Mouse (Mus musculus) midbrain, embryonic 10.5 days (tissue): ENCODE measurements around the gene Gabrg1. TPM values are rescaled to one million over a fixed set of nuclear protein-coding genes. Genes with fewer than 3 reads are reported as not detected.

Source experiments
- DNase-seq: peaks from one replicate; pipeline ENCODE4 v3.0.0-alpha.2; 2017; ENCODE audit warnings: low spot score
- H3K27ac ChIP-seq: fragments of 300-500 bp; sonication (generic); replicated peaks from 2 replicates; pipeline ENCODE4 v1.5.1; 2016; ENCODE audit warnings: mild to moderate bottlenecking
- H3K27me3 ChIP-seq: fragments of 300-500 bp; sonication (generic); 2 replicates; pipeline ENCODE4 v1.6.1; 2016; ENCODE audit warnings: low read depth, mild to moderate bottlenecking; ENCODE audit not compliant: poor library complexity, severe bottlenecking
- H3K36me3 ChIP-seq: fragments of 300-500 bp; sonication (generic); 2 replicates; pipeline ENCODE4 v1.6.1; 2016; ENCODE audit warnings: mild to moderate bottlenecking, moderate library complexity
- H3K4me1 ChIP-seq: fragments of 300-500 bp; sonication (generic); 2 replicates; pipeline ENCODE4 v1.6.1; 2016
- H3K4me3 ChIP-seq: fragments of 300-500 bp; sonication (generic); 2 replicates; pipeline ENCODE4 v1.5.1; 2016; ENCODE audit warnings: mild to moderate bottlenecking, moderate library complexity
- H3K9me3 ChIP-seq: fragments of 300-500 bp; sonication (generic); replicated peaks from 2 replicates; pipeline ENCODE4 v1.6.1; 2016; ENCODE audit warnings: mild to moderate bottlenecking
- WGBS: fragments of 180-500 bp; shearing (Covaris S2); methylation state at CpG from one replicate; pipeline ENCODE4 v1.1.7; 2016; 5-methylcytosine and 5-hydroxymethylcytosine counted together
- polyA plus RNA-seq: library from polyadenylated mRNA; unstranded; fragments of >200 nt; fragmentation: Nextera tagmentation; extraction: Ambion mirVana; gene quantifications from 2 replicates; pipeline ENCODE4 v1.2.1, GENCODE M21; 2016

Gene Gabrg1
- polyA plus RNA-seq: 0.97 and 1.2 TPM in 2 replicates

- no peaks in the 10 kb centered on the region for H3K9me3 ChIP-seq
- peak within 1 kb of the TSS; percentile 46 for H3K27ac ChIP-seq
- no peaks in the 10 kb centered on the region for H3K36me3 ChIP-seq
- peak within 1 kb of the TSS; percentile 59 for H3K4me3 ChIP-seq
- WGBS: 3% methylated on average over 19 of the region's 19 CpGs
- DNase-seq: peak; percentile 52
- H3K27me3 ChIP-seq: no peaks in the 10 kb centered on the region
- peaks cover 15% of the 10 kb centered on the region for H3K4me1 ChIP-seq
These were observed at the start of gene Gabrg1 for GRCm38 (mm10) chr5:70842192-70843095. Gene Gabrg1 (minus strand): TSS chr5:70842617.

DNA sequence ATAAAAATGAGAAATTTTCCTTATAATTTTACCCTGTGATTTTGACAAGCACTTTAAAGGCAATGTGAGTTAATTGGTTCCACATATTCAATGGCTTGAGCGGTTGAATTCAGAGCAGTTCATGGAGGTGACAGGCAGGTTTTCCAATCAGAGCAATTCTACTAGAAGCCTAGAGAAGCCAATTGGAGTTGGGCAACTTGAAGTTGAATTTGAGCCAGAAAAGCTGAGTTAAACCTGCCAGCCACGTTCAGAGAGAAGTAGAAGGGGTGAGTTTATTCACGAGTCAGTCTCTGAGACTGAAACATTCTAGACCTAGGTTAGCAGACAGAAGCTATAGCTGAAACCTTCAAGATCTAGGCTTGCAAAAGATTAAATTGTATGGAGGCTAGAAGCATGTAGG lies 41.6 kb upstream of the Gabrg1 start:
- no peaks in the 10 kb centered on the region for H3K27me3 ChIP-seq
- no peak overlapping the region for H3K27ac ChIP-seq
- no peak for DNase-seq
- WGBS: 83% methylated on average over 3 of the region's 3 CpGs
- H3K36me3 ChIP-seq: no peaks in the 10 kb centered on the region
- H3K4me1 ChIP-seq: no peaks in the 10 kb centered on the region
- H3K4me3 ChIP-seq: no peak overlapping the region
- no peaks in the 10 kb centered on the region for H3K9me3 ChIP-seq

DNA sequence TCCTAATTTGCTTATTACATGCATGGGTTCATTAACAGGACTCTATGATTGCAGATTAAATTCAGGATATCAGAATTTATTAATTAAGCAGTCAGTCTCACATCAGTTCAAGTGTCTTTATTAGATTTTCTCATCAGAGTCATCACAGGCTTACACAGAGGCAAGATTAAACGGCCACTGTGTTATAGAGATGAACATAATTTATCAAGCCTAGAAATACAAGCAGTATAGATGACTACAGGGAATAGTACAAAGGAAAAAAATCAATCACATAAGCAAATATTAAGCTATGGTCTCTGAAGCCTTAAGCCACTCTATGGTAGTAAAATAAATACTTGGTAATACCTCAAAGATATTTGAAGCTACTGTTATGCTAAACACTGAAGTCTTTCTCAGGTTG lies 27.7 kb upstream of the Gabrg1 start:
- no peaks in the 10 kb centered on the region for H3K36me3 ChIP-seq
- H3K4me3 ChIP-seq: no peak overlapping the region
- no peaks in the 10 kb centered on the region for H3K27me3 ChIP-seq
- H3K4me1 ChIP-seq: peaks cover 7% of the 10 kb centered on the region
- no peak overlapping the region for H3K27ac ChIP-seq
- H3K9me3 ChIP-seq: no peaks in the 10 kb centered on the region
- WGBS: 86% methylated on average over 1 of the region's 1 CpGs
- DNase-seq: no peak

DNA sequence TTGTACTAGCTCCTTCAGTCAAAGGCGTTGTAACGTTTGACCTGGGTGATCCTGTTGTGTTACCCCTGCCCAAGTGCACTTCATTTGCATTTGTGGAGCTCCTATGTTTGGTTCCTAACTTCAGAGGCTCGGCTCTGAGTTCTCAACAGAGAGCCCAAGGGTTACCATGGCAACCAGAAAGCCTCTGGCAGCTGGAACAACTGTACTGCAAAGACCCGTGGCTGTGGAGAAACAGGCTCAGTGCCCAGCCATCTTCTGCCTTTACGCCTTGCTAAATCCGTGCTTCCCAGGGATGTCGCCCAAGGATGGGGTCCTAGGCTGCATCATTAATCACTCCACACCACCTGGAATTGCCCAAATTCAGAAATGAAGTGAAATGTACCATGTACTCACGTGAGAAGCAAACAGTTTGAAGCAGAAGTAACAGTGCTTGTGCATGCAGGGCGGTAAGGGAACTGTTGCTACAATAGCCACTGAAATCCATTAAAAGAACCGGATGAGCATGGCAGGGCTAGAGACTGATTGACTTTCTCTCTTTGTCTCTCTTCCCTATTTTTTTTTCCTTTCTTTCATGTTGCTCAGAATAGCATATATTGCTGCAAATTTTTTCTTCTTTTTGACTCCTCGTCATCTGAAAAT lies 798 bp upstream of the Gabrg1 start:
- Histone ChIP-seq H3K27ac (peak overlapping the region; percentile 46), H3K4me3 (peak overlapping the region; percentile 59)
- DNase-seq: peak; percentile 81

GRCm38 (mm10) chr5:70818681-70819080 lies 23.7 kb downstream of the Gabrg1 start:
- 81% methylated on average over 2 of the region's 2 CpGs for WGBS
- Histone ChIP-seq H3K4me3 (no peak overlapping the region), H3K4me1 (peaks cover 3% of the 10 kb centered on the region; the same call in 1 of the 2 replicates), H3K9me3 (no peaks in the 10 kb centered on the region), H3K36me3 (no peaks in the 10 kb centered on the region), H3K27me3 (no peaks in the 10 kb centered on the region), H3K27ac (no peak overlapping the region)
- DNase-seq: no peak

More for the DNA sequence above, 798 bp upstream of the Gabrg1 start:
- H3K4me1 ChIP-seq: peaks cover 15% of the 10 kb centered on the region
- no peaks in the 10 kb centered on the region for H3K36me3 ChIP-seq
- no peaks in the 10 kb centered on the region for H3K9me3 ChIP-seq
- 8% methylated on average over 11 of the region's 11 CpGs for WGBS
- H3K27me3 ChIP-seq: no peaks in the 10 kb centered on the region

DNA sequence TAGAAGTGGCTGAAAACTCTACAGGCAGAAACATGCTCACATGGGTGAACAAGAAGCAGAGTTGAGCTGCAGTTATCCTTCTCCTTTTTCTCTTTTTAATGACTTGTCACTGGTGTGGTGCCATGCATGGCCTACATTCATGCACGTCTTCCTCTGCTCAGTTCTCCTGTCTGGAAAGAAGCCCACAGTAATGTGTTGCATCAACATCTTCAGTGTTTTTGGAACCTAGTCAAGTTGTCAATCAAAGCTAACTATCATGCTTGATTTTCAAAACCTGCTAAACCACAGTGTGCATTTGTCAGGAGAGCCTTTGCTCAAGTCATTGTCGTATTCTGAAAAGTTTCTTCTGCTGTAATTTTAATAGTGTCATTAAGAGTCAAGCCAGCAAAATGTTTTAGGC lies 106.3 kb downstream of the Gabrg1 start:
- Histone ChIP-seq H3K9me3 (no peaks in the 10 kb centered on the region), H3K4me1 (no peaks in the 10 kb centered on the region), H3K27me3 (no peaks in the 10 kb centered on the region), H3K36me3 (no peaks in the 10 kb centered on the region), H3K27ac (no peak overlapping the region), H3K4me3 (no peak overlapping the region)
- WGBS: 89% methylated on average over 2 of the region's 2 CpGs
- no peak for DNase-seq

GRCm38 (mm10) chr5:70704361-70704760 lies 138.1 kb downstream of the Gabrg1 start:
- Histone ChIP-seq H3K4me3 (no peak overlapping the region), H3K27me3 (no peaks in the 10 kb centered on the region), H3K9me3 (no peaks in the 10 kb centered on the region), H3K27ac (no peak overlapping the region), H3K4me1 (no peaks in the 10 kb centered on the region), H3K36me3 (no peaks in the 10 kb centered on the region)
- DNase-seq: no peak
